Mouse (Mus musculus) thymus, postnatal 0 days (tissue): ENCODE data around the gene Akap13. TPM values are rescaled to one million over a fixed set of nuclear protein-coding genes. Genes with fewer than 3 reads are reported as not detected.
A peak's percentile ranks its signal among the peaks of the same experiment; 100 is the strongest.
"Not testable (repeated sequence)": the region's sequence is repeated elsewhere in the genome, so short reads cannot be mapped to it uniquely, and the experiment has no call there.

Experiments
- DNase-seq: peaks from one replicate; pipeline ENCODE4 v3.0.0-alpha.2; 2015; ENCODE audit warnings: low spot score
- polyA plus RNA-seq: library from polyadenylated mRNA; unstranded; fragments of >200 nt; fragmentation: Nextera tagmentation; extraction: Ambion mirVana; gene quantifications from 2 replicates; pipeline ENCODE4 v1.2.1, GENCODE M21; 2015

Gene Akap13
- polyA plus RNA-seq, 1 experiment from 2014 or later = 72.9 TPM

DNA sequence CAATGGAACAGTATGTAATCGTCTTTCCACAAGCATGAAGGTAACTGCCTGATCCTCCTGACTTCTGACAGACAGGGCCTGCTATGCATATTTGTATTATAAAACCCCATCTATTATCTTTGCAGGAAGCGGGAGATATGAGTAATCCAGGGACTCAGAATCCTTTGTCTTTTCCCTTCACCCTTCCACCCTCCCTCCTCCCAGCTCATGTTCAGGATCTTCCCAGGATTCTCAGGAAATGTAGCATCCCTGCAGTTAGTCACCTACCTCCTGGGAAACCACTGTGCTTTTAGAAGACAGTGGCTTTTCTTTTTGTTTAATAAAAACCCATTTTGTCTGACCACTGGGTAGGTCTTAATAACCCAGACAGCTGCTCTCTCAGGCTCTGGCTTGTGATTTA lies 256.1 kb downstream of the Akap13 start:
- DNase-seq = no peak

DNA sequence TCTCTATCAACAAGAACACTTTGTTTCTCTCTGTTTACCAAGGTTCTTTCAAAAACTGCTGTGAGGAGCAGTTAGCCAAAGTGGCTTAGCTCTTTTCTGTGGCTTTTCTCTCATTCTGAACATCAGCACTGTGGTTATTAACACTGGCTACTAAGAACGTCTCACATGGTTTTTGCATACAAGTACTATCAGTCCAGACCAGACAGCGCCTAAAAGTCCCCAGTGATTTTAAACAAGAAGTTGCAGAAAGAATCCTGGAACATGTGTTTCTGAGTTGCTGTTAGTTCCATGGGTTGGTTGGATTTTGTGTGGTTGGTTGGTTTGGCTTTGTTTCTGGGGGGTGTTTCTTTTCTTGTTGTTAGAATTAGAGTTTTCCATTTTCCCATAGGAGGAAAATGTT lies 257.5 kb downstream of the Akap13 start:
- no peak for DNase-seq

DNA sequence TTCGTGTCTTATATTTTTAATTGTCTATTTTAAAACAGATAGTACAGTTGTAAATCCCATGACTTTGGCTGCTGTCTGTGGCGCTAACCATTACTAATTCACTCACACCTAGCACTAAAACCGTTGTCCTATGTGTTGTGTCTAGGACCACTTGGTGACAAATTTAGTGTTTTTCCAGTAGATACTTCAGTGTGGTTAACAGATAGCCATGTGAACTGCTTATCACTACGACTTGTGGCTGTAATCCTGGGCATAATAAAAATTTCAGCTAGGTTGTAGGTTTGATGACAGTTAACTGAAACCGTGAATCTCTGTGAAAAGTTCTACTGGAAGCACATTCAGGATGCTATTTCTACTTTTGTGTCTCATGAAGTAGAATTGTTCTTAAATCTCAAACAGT lies 258.6 kb downstream of the Akap13 start:
- DNase-seq = no peak

DNA sequence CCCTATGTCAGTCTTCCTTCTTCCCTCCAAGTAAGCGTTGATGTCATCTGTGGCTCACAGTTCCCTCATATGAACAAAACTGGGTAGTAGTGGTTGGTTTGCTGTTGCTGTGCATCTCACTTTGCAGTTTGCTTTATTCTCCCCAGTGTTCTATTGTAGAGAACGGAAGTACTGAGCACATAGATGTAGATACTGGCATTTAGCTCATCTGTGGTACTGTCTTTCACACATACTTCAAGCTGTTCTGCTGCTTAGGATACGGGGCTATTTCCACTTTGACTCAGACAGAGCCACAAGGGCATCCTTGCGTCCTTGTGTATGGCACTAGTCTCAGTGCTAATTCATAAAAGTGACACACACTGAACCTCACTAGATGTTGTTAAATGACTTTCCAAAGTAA lies 259.7 kb downstream of the Akap13 start:
- DNase-seq = no peak

DNA sequence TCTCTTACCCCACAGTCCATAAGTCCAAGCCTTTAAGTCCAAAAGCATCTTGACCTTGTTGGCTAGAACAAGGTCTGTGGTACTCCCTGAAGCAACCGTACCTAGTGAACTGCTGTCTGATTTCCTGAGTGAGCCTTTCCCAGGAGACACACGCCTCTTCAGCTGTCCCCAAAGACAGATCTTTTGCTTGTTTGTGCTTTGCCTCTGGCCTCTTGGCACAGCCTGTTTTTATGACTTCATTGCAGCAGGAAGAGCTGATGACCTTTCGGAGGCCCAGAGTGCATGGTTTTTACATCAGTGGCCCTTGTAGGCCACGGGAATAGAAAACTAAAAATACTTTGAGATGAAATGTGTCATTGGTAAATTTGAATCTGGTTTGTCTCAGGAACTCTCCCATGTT lies 260.6 kb downstream of the Akap13 start:
- no peak for DNase-seq

DNA sequence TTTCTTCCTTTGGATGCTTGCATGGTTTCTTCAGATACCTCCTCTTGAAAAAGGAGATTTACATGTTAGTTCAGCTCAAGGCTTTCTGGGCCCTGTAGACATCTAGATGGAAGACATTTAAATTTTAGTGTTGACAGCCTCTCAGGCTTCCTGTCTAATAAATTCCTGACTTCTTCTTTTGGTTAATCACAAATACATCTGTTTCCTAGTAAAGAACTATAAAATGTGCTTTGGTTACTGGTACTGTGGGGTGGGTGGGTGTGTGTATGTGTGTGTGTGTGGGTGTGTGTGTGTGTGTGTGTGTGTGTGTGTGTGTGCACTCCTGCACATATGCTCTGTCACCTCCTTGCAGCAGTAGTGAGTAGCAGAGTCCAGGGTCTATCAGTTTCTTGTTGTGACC lies 262.0 kb downstream of the Akap13 start:
- DNase-seq = no peak

DNA sequence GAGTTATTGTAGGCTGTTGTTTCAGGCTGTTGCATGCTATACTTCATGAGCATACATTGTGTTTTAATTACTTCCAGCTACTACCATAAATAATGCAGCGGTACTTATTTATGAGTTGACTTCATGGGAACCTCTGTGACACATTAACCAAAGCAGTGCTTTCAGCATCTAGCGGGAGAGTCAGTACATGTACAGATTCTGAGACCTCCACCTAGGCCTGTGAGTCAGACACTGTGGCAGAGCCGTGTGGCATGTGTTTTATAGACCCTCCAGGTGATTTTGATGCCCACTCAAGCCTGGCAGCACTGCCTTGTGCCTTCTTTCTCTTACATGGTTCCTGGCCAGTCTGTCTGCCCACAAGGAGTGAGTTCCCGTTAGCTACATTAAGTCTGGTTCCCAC lies 266.0 kb downstream of the Akap13 start:
- no peak for DNase-seq

DNA sequence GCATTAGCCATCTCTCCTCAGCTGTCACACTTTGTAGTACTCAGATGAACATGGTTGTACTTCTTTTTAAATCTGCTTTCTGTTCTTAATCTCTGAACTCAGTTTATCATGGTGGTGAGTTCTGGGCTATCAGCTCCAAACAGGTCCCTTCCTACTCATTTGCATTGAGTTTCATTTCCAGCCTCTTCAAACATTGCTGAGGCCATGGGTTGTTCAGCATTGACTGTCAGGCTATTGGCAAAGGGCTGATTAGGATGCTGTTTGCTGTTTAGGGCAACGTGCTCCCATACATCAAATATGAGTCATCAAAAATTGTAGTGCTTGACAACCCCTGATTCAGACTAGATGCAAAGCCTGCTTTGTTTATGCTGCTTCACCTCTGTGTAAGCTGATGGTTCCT lies 268.7 kb downstream of the Akap13 start:
- DNase-seq = no peak

DNA sequence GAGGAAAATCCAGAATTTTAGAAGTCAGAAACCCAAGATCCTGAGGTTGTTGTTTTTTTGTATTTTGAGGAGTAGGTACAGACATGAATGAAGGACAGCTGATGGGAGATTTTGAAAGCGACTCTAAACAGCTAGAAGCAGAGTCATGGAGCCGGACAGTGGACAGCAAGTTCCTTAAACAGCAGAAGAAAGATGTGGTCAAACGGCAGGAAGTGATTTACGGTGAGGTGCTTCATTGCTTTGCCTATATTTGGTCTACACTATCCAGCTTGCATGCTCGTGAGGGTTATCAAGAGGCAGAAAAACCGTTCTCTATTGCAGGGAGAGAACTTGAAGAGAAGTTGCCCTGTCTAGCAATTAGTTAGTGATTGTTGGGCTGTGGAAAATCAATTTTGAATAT lies 270.6 kb downstream of the Akap13 start:
- no peak for DNase-seq

DNA sequence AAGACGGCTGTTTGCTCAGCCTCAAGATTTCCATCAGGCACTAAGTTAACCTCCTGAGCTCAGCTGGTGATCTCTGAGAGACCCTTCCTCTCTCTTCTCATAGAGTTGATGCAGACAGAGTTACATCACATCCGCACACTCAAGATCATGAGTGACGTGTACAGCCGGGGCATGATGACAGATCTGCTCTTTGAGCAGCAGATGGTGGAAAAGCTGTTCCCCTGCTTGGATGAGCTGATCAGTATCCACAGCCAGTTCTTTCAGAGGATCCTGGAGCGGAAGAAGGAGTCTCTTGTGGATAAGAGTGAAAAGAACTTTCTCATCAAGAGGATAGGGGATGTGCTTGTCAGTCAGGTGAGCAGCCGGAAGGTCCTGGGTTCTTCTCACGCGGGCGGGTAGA lies 271.5 kb downstream of the Akap13 start:
- DNase-seq = no peak

DNA sequence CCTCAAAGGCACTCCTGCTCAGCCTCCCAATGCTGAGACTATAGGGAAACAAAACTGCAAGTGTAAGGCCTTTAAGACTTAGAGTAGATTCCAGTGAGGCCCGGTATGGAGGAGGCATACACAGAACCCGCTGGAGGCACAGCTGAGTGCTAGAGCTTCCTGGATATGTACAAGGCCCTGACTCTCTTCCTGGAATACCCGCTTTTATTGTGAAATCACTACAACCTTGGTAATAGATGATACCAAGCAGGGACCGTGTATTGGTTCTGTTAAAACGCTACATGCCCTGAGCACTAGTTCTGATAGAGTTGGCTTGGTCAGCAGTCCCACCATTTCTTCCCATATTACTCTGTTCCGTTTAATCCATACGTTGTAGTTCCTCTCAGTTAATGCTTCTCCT lies 274.3 kb downstream of the Akap13 start:
- no peak for DNase-seq

DNA sequence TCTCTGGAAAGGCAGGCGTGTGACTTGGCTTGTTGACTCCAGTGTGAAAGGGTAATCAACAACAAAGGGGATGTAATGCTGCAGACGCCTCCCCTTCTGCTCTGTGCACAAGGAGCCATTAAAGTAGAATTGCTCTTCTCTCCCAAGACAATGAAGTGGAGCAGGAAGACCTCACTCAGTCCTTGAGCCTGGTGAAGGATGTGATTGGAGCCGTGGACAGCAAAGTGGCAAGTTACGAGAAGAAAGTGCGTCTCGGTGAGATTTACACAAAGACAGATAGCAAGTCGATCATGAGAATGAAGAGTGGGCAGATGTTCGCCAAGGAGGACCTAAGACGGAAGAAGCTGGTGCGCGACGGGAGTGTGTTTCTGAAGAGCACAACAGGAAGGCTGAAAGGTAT lies 274.9 kb downstream of the Akap13 start:
- no peak for DNase-seq

DNA sequence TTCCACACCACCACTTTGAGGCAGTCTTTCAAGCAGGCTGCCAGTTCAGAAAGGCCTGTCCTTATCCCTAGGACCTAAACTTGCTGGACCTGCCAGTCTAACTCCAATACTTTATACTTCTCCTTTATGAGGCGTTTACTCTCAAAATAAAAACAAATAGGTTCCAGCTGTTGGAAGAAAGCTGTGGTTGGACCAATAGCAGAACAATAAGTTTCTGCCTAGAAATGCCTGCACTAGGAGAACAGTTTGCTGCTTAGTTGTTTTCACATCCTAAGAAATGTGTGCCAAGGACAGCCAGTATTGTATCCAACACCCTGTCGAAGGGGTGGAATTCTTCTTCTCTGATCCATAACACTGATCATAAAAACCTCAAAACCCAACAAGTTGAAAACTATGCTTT lies 276.6 kb downstream of the Akap13 start:
- no peak for DNase-seq

DNA sequence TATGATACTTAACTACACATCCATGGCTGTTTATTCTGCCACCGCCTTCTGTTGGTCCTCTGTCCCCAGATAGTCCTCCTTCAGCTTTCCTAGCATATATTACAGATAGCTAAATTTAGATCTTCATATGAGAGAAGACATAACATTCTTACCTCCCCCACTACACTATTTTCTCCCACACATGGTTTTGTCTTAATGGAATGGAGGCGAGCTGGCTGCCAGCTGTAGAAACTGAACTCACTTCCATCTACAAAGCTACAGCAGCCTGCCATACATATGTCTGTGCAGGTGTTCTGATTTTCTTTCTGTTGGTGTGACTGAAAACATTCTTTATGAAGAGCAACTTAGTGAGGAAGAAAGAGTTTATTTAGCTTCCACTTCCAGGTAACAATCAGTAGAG lies 277.8 kb downstream of the Akap13 start:
- no peak for DNase-seq

DNA sequence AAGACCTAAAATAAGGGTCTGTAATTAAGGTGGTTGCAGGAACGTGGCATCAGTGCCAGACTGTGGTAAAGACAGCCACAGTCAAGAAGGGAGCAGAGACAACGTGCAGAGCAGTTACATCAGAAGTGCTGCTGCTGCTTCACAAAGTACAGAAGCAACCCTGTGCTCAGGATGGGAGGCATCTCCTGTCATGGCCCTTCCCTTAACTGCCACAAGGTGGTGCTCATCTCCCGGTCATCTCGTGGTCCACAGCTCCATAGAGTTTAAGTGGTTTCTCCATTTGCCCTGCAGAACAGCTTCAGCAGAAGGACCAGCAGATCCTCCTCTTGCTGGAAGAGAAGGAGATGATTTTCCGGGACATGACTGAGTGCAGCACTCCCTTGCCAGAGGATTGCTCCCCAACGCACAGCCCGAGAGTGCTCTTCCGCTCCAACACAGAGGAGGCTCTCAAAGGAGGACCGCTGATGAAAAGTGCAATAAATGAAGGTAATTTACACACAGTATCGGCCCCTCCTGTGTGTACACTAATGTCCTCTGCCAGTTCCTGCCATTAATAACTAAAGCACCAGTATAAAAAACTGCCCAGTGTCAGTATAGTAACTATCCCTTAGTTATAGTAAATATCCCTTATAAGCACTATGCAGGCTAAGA lies 283.9 kb downstream of the Akap13 start:
- peak; percentile 76 for DNase-seq

DNA sequence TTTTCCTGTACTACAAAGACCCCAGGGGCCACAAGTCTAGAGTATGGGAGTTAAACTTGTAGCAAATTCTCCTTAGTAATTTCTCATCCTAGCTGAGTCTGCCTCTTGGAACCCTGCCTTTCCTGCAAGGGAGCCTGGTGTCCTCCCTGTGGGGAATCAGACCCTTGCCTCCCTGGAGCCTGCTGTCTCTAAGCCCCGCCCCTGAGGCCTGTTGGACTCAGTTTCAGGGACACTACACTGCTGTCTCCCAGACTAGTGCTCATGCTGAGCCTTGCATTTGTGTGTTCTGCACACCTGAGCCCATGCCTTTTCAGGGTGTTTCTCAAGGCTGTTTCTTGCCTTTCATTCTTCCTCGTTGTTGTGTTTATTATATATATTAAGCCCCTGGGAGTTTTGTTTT lies 289.2 kb downstream of the Akap13 start:
- DNase-seq = no peak

DNA sequence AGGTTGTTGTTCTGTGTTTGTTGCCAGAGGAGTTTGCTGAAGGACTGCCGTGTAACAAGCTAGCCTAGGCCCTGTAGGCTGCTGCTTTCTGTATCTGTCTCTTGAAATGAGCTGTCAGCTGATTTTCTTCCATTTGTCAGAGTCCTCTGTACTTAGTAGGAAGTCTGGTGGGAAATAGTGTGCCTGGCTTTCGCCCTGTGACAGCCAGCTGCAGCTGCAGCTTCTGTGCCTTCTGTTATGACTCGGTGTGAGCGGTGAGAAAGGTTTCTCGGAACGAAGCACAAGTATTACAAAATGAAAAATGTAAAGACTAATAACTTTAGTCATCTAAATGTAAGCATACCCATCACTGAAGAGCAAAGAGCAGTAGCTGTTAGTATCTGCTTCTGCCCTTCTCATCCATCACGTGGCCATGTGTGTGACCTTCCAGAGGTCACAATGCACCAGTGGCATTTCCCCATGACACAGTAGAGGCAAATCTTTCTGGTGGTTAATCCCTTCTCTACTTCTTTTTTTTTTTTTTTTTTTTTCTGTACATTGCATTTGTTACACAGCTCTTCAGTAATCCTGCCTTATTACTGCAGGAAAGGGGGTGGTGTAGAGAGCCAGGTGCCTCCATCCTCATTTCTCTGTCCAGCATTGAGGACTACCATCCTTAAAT lies 289.8 kb downstream of the Akap13 start:
- DNase-seq = no peak

DNA sequence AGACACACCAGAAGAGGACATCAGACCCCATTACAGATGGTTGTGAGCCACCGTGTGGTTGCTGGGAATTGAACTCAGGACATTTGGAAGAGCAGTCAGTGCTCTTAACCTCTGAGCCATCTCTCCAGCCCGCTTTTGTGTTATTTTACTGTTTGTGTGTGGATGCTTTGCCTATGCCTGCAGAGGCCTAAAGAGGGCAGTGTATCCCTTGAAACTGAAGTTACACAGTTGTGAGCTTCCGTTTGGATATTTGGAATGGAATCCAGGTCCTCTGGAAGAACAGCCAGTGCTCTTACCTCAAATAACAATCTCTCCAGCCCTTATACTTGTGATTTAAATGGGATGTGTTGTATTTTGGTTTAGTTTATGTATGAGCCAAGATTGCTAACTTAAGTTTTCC lies 290.6 kb downstream of the Akap13 start:
- DNase-seq = not testable (repeated sequence)

DNA sequence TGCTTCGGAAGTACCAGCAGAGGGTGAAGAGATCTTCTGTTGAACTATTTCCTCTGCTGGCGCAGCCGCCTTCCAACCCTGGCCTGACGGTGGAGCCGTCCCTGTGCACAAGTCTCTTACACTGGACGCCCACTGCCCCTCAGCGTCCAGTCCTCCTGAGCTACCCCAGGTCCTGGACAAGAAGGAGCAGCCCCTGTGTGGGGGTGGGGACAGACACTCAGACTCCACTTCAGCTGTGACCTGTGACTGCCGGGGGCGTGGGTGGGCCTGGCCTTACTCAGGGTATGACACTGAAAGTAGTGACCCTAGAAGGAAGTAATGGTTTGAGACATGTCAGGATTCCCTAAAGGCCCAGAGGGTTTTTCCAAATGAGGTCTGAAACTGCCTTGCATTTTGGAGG lies 295.2 kb downstream of the Akap13 start:
- no peak for DNase-seq

DNA sequence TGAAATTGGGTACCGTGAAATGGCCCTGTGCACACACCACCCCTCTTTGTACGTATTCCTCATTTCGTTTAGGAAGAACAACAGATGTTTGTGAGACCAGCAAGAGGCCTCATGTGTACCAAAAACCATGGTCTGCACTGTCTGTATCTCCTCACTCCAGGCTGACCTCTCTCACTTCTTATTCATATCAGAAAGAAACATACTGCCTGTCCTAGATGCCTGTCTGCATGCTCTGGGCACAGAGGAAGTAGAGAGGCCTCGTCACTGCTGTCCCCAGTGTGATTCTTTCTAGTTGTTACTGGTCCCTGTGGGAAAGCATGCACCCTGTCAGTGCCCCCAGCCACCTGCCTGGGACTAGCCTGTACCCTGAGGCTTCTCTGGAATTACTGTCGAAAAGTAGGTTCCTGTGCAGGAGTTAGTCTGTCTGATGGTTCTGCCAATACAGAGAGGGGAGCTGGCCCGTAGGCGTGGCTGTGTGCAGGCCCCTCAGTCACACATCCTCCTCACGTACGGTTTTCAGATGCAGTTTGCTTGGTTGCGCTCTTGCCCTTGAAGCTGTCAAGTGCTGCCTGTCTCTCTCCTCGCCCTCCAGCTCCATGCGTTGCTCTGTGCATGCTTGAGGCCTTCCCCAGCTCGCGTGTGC lies 295.9 kb downstream of the Akap13 start:
- DNase-seq = no peak

DNA sequence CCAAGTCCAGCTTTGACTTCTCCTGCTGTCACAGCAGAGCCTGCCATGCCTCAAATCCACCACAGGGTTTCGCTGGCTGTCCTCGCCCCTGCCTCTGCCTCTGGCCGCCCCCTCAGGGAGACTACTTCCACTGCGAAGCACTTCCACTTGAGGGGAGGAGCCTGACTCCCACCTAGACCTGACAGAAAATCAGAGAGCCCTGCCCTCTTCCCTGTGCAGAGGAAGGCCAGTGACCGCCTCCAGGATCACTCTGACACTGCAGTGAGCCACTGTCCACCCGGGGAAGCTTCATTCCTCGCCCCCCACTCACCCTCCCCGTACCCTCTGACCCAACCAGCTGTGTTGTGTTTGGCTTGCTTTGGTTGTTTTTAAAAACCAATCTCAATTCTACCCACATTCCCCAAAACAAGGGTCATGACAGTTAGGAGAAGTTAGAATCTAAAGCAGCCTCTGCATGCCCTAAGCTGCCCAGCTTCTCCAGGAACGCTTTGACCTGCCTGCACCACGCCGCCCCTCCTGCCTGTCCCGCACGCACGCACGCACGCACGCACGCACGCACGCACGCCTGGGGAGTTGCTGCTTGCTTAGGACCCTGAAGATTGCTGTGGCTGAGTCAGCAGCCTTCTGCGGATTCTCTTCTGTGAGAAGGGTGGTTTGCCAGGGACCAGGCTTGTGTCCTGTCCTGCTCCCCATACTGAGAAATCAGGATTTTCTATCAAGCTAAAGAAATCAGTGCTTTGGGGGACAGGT lies 297.3 kb downstream of the Akap13 start:
- no peak for DNase-seq

DNA sequence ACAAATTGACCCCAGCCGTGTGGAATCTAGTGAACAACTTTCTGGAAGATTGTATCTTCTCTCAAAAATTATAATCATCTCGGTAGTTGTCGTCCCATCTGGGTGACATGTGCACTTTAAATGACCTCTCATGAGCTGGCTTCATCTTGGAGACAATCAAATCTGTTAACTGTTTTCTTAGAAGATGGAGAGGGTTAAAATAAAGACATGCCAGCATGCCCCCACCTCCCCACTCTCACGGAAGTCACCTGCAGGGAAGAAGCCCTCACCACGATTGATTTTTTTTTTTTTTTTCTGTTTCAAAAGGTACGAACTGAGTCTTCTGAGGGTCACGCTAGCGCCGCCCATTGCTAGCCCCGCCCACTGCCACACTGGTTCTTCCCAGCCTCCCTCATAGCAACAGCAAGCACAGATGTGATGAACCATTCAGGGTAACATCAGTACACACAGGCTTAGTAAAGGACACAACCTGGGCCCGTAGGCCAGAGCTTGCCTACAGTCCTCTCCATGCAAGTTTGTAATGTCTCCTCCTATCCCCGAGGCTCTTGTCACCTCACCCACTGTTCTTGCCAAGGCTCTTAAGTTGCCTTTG lies 298.0 kb downstream of the Akap13 start:
- no peak for DNase-seq
